Mouse (Mus musculus) right cerebral cortex, postnatal 25 days (tissue): ENCODE measurements around the gene Tdgf1.

Experiments
- DNase-seq: peaks from one replicate; pipeline ENCODE4 v3.0.0; 2022

The Tdgf1 gene

DNA sequence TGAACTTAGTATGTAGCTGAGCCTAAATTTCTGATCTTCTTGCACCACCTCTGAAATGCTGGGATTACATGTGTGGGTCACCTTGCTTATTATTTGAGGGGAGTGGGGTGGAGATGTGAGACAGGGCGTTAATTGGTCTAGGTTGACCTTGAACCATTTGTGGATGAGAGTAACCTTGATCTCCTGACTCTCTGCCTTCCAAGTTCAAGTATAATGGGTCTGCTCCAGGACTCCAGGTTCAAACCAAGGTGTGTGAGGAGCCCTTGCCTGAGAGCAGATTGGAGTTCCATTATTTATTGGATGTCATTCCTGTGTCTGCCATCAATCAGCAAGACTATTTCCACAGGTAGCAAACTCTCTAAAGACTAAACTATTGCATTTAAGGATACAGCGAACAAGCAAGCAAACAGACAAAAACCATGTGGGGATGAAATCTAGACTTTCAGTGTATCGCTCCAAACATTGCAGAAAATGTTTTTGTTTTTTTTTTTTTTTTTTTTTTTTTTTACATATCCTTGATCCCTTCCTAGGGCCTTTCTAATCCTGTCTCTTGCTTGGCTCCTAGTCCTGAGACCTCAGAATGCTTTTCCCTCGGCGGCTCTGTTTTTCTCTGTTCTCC lies 7.1 kb upstream of the Tdgf1 start:
- DNase-seq: no peak

DNA sequence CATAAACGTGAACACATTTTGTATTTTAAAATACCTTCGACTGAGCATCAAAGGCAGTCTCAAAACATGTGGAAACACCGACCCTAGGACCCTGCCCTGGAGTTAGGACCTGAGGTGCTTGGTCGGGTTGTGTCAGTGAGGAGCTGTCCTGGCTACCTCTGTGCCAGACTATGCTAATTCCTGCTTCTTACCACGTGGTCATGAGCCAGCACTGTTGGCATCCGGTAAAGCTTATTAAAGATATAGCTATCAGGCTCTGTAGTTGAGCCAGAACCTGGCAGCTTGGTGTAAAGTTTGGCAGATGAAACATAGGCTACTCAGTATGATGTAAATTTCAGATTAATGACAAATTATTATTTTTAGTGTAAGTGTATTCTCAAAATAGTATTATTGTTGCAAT lies 6.4 kb upstream of the Tdgf1 start:
- DNase-seq: no peak

DNA sequence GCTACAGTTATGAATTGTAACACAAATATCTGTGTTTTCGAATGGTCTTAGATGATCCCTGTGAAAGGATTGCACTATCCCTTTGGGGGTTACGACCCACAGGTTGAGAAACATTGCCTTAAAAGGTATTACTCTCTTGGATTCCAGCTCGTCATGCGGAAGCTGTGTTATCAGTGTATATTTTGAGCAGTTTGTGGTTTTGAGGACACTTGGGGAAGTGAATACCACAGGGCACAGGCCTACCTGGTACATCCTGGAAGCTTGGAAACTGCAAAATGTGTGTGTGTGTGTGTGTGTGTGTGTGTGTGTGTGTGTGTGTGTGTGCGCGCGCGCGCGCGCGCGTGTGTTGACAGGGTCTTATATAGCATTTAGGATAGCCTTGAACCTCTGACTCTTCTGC lies 5.9 kb upstream of the Tdgf1 start:
- DNase-seq: no peak

DNA sequence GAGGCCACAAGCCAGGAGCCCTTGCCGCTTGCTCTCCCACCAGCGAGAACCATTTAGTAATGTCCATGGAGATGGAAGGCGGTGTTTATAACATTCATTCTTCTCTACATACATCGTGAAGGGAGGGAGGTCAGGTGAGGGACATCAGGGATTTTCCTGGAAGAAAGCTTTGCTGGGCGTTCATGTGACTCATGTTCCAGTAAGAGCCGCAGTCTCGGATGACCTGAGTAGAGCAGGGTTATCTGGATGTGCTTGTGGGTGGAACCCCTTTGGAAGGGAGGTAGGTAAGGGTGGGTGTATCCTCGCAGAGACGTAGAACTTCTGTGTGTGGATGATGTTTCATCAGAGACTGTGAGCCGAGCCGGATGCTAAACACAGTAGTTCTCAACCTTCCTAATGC lies 5.4 kb upstream of the Tdgf1 start, which contains the start of gene Lrrc2:
Lrrc2 (plus strand) TSS at position 149 of the 400 bp plus-strand sequence.
- DNase-seq: no peak

DNA sequence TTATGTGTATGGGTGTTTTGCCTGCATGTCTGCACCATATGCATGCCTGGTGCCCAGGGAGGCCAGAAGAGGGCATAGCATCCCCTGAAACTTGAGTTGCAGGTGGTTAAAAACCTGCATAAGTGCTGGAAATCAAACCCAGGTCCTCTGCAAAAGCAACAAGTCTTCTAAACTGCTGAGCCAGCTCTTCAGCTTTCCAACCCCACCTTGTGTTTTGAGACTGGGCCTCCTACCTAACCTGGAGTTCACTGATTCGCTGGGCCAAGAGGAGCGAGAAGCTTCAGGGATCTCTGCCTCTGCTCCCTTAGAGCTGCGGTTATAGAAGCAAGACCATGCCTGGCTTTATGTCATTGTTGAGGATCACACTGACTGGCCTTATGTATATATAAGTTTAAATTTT lies 4.2 kb upstream of the Tdgf1 start:
- DNase-seq: no peak

DNA sequence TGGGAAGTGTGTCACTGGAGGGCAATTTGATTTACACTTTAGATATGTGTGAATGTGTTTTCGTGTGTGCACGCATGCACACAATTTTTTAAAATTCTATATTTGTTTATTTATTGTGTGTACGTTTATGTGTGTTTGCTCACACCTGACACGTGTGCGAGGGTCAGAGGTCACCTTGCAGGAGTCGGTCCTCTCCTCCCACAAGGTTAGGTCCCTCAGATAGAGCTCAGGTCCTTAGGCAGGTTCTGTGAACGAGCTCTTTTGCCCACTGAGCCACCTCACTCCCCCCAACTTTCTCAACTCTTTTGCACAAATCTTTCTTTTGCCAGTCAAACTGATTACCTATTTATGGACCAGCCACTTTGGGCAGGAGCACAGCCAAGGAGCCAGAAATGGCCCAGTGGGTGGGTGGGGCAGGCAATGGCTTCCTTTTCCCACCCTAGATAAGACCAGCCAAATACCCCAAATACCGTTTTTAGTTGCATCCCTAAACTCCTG lies 2.9 kb upstream of the Tdgf1 start:
- no peak for DNase-seq

DNA sequence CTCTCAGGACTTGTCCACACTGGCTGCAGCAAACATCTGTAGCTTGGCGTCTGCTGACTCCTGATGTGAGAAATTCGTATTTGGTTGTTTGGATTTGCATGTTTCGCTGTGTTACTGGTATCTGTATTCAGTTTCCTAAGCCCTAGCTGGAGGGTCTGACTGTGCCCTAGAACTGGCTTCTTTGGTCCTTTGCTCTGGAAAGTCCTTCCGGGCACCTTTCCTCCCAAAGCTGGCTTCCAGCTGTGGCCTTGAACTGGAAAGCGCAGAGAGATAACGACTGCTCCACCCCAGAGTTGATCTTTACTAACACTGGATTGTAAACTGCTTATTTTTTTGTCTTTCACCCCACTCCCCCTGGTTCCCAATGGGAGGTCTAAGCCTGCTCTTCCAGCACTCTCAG lies 1.9 kb upstream of the Tdgf1 start:
- DNase-seq: no peak

DNA sequence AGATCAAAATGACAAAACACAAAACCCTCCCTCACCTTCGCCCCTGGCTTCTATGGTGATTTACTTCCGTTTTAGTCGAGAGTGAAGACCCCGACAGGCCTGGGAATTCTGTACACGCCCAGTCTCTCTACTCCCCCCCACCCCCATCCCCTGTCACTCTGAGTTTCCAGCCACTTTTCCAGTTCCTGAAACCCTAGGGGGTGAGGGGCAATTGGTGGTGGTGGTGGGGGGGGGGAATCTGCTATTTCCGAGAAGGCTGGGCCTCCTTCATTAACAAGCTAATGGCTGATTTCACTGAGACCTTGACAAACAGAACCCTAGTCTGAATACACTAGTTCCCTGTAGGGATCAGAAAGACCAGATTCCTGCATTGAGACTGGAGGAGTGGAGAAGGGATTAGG lies 1.3 kb upstream of the Tdgf1 start:
- DNase-seq: no peak

DNA sequence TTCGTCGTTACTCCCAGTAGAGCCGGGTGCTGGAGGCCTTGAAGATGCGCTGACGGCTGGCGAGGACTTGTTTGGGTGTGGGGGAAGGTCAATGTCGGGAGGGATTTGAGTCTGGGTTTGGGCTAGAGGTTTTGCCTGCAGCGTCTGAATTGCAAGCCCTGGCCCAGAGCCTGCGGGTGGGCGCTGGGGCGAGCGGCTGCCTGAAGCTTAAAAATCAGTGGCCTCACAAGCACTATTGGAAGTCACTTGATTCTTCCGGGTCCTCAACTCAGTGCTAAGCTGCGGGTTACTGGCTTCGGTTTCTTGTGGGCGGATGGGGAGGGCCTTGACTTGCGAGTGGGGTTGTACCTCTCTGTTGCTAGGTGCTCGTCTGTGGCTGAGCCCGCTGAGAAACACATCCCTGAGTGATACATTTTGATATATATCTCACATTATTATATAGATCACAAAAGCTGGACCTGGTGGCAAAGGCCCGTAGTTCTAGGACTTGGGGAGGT lies 638 bp upstream of the Tdgf1 start:
- no peak for DNase-seq

DNA sequence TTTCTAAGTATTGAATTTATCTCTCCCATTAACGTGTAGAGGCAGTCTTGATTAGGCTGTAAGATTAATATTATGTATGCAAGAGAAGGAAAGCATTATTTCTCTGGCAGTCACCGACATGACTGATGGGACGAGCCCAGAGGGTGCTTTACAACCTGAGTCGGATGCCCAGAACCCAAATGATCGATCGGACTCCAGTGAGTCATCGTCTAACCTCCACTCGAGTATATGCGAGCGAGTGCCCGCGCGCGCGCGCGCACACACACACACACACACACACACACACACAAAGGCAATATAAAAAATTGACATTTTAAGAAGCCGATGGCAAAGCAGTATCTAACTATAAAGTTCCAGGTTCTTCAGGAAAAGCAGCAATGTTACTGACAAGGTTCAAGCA lies 615 bp downstream of the Tdgf1 start:
- DNase-seq: no peak

DNA sequence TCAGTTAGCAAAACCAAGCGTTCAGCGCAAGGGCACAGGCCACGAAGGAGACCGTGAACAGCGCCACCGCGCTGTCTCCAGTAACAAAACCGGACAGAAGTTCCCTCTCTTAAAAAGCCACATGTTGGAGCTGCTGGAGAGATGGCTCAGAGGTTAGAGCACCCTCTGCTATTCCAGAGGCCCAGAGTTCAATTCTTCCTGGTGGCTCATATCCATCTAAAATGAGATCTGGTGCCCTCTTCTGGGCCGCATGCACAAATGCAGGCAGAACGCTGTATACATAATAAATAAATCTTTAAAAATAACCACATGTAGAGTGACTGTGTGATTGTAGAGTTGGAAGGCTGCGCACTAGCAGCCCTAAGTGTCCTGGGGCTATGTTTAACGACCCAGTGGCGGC lies 1.7 kb downstream of the Tdgf1 start:
- no peak for DNase-seq

DNA sequence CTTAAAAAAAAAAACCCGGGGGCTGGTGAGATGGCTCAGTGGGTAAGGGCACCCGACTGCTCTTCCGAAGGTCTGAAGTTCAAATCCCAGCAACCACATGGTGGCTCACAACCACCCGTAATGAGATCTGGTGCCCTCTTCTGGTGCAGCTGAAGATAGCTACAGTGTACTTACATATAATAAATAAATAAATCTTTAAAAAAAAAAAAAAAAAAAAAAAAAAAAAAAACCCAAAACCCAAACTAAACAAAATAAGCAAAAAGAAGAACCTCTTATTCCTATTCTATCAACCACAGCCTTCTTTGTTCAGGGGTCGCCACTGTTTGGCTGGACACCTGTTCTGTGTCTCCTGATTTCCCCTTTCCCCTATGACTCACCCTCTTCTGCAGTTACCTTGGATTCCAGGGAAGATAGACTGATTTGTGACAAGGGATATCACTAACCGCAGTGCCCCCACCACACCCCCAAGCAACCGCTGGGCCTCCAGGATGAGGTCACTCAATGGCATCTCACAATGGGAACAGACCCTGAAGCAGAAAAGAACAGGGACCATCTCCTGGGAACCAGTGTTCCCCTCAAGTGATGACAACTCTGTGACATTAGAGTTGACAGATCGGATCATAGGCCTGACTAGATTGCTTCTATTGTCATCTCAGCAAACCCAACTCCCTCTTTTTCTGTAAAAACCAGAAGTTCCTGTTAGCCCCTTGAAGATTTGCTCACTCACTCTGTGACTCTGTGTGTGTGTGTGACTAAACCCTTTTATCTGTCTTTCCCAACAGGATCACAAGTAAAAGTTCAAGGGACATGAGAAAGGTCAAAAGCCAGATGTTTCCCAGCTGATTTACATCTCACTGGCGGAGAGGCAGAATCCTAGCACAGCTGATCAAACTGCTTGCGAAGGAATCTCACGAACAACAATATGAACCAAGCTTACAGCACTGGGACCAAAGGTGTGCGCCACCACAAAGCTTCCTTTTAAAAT lies 8.2 kb downstream of the Tdgf1 start:
- no peak for DNase-seq

DNA sequence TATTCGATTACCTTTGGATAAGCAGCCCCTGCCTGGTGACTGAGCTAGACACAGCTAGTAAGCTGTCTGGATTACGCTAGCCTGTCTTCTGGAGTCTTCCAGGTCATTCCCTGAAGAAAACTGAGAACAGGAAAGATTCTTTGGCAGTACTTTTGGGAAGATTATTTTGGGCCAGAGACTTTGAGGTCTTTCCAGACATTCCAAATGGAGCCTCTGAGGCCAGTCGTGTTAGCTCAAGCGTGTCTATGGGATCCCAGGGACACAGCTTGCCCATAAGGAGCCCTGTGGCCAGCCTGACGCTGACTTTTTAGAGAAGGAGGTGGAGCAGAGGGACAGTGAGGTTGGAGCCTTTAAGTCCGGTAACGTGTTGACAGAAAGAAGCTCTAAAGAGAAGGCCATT lies 10.0 kb downstream of the Tdgf1 start:
- no peak for DNase-seq

DNA sequence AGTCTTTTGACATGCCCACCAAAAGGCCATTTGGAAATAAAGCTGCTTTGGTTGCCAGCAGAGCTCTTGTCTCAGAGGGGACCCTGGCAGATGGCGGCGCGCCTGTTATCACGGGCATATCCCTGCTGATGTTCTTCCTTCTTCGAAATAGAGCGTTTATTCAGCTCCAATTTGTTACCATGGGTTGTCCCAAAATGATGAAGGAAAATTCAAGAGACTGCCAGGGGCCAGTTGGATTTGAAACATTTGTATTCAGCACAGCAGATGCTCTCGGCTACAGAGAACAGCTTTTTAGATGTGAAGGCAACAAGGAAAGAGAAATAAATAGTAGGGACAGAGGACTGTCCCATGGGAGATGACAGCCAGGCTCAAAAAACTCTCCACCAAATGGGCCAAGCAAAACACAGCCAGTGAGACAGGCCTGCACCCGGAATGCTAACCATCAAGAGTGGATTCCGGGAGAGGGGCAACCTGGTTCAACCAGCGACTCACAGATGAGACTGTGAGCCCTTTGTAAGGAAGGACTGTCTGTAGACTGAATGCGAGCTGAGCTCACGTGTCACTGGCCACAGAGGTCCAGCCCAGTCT lies 12.0 kb downstream of the Tdgf1 start:
- peak; percentile 15 for DNase-seq

DNA sequence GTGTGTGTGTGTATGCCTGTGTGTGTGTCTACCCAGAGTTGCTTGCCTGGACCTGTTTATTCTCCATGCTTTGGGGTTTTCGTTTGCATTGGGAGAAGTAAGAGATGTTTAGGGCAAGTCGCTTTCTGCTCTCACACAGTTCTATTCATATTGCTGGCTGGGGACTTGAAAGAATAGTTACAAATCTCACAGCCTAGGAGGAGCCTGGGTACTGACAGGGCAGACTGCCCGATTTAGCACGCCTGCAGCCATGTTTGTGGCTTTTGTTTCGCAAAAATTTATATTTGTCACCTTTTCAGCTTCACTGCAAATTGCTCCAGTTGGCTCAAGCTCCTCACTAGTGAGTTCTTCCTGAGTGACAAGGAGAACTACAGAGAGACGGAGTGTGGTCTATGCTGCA lies 14.4 kb downstream of the Tdgf1 start:
- no peak for DNase-seq

DNA sequence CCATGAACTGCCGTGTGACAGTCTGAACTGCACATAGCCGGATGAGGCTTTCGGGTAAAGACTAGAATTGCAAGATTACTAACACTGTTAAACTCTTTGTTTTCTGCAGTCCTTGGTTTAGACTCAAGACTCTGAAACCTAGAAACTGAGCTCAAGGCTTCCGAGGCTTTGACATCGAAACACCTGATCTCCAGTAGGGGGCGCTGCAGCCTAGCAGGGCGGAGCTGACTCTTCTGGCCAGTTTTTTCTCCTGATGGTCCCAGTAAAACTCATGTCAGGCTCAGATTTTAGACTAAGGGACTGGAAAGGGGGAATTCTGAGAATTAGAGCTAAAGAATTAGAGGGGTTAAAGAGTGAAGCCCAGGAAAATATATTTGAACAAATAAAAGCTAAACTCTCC lies 23.2 kb downstream of the Tdgf1 start:
- peak; percentile 30 for DNase-seq

DNA sequence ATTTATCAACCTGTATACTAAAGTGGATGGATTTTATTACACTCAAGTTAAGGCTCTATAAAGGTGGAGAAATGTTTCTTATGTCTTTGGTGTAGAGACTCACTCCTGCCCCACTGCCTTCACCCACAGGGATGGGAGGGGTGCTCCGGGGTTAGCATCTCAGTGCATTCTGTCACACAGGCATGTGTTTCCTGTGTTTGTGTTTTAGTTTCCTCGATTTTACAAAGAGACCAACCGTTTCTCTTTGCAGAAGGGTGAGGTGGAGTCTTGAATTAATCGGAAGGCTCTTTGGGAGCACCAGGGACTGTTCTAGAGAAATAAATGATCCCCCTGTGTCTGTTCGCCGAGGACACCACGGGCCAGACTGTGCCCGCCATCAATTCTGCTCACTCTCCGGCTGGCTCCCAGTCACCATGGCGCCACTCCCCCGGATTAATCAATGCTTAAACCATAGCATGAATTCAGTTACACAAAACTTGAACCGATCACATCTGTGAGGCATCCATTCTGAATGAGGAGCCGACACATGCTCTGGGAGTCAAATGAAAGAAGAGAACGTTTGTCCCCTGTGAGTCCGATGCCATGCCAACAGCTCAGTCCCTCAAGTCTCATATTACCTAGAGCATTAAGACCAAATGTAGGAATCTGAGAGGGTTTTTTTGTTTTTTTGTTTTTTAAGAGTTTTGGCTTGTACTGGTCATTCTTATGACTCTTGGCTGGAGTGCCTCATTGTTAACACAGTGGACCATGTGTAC lies 25.1 kb downstream of the Tdgf1 start:
- DNase-seq: no peak

DNA sequence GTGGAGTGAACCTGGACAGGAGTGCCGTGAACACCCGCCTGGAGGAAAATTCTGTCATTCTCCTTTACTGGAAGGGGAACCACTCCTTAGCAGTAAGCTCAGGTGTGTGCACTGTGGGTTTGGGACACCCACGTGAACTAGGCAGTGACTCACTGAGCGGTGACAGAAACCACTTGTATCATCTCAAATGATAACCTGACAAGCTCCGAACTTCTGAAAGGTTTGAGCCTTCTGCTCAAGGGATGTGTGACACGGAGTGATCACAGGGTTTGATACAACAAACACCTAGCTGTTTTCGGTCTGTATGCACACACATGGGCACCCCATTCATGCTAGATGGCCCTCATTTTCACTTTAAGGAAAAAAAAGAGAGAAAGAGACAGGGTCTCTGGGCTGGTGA lies 29.2 kb downstream of the Tdgf1 start, which contains the start of gene Fam240a:
Fam240a (minus strand) TSS at position 76 of the 400 bp plus-strand sequence.
- DNase-seq: no peak

DNA sequence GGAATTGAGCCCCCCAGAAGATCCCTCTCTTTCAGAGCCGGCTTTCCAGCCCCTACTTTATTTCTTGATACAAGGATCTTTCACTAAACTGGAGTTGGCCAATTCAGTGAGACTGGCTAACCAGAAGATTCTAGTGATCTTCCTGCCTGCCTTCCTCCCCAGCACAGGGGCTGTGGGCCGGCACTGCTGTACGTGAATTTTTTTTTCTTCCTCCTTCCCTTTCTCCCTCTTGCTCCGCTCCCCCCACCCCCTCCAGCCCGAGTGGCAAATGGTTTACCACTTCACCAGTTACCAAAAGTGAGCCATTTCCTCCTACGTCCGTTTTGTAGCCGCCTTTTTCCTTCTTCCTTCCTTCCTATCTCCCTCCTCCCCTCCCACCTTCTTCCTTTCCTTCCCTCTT lies 30.5 kb downstream of the Tdgf1 start:
- no peak for DNase-seq

DNA sequence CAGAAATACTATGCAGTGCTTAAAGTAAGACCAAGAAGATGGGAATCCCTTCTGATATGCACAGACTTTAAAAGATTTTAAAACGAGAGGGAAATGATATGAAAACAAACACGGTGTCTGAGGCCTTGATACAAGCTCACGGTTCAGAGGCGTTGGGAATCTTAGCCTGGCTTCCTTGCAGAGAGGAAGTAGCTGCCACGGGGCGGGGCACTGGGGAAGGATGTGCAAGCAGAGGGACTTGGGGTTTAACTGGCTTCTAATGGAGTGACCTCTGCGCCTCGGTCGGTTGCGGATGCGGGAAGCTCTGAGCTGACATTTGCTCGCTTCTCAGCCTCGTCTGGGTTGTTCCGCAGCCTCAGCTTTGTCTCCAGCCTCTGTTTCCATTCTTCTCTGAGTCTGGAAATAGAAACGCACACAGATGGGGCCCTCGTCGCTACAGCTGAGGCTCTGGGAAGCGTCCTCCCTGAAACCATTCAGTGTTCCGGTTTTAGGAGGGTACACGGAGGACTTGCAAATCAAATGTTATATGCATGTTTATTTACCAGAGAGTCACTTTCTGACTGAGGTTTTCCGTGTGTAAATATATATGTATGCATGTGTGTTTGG lies 31.2 kb downstream of the Tdgf1 start:
- DNase-seq: no peak

DNA sequence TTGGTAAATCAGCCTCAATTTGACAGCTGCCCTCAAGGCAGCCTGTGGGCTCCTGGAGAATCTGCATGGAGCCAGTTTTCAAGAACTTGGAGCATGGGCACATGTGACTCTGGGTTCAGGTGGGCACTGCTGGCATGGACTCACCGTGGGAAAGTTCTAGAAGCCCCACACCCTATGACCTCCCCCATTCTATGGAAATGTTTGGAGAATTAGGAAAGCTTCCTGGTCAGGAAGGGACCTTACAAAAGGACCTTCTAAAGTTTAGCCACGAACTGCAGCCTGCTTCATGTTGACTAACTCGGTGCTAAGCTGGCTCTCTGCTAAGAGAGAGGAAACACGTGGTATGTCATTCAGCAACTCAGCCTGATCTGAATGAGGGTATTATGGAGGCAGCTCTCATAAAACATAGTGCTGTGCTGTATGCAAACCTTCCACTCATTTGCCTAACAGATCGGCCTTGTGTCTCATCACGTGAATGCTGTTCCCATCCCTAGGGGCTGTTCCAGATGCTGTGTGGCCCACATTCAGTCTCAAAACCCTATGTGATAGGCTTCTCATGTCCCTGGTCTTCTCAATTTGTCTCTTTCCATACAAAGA lies 36.5 kb downstream of the Tdgf1 start:
- no peak for DNase-seq

DNA sequence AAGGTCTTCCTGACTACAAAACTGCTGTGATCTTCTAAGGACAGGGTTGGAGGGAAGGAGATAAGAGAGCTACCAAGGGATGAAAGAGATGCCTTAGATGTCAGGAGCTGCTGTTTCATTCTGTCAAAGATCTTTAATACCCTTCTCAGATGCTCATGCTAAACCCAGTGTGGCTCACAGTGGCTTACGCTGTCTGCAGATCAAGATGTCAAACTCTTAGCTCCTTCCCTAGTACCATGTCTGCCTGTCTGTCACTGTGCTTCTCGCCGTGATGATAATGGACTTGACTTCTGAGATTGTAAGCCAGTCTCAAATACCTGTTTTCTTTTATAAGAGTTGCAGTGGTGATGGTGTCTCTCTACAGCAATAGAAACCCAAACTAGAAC lies 37.3 kb downstream of the Tdgf1 start:
- no peak for DNase-seq
